Mouse (Mus musculus) stomach, postnatal 0 days (tissue): ENCODE data around the gene Coq9.

Experiments used
- CTCF ChIP-seq: IDR thresholded peaks from 2 replicates; pipeline ENCODE4 v1.5.1; 2016; ENCODE audit warnings: antibody characterized with exemption, low read depth, mild to moderate bottlenecking, moderate library complexity
- EP300 ChIP-seq: optimal IDR thresholded peaks from 2 replicates; pipeline ENCODE3; 2016; ENCODE audit warnings: antibody characterized with exemption

DNA sequence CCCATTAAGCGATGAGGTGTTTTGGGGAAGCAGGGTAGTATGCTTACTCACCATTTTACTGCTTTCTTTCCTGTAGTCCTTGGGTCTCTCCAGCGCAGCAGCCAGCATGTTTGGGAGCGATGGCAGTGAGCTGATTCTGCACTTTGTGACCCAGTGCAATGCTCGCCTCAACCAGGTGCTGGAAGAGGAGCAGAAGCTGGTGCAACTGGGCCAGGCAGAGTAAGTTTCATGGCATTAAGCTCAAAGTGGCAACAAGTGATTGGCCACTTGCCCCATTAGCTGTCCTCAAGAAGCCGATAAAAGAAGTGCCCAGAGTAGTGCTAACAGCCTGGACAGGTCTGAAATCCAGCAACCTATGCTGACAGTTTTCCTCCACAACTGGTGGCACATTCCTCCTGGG, 11.9 kb downstream of the Coq9 start:
- TF ChIP-seq CTCF (no peak), EP300 (no peak)
